Mouse (Mus musculus): ENCODE measurements around the gene Lrch3.
"Not testable (repeated sequence)": the region's sequence is repeated elsewhere in the genome, so short reads cannot be mapped to it uniquely, and the experiment has no call there.

Gene Lrch3

GRCm38 (mm10) chr16:33056095-33056785, 142.3 kb downstream of the Lrch3 start, which contains the start of the genes Iqcg and Rpl35a:
Gene Iqcg (minus strand): TSS chr16:33056218.
Gene Rpl35a (plus strand): TSS chr16:33056453.
- DNase-seq, result peak; percentile 87 to 89

GRCm38 (mm10) chr16:33056786-33057185, 142.9 kb downstream of the Lrch3 start:
- DNase-seq, result no peak

GRCm38 (mm10) chr16:33058033-33058432, 144.1 kb downstream of the Lrch3 start:
- DNase-seq, result no peak

GRCm38 (mm10) chr16:33058656-33059055, 144.8 kb downstream of the Lrch3 start:
- not testable (repeated sequence) for DNase-seq

- DNase-seq, result no peak
Measured at GRCm38 (mm10) chr16:33059471-33059870, 145.6 kb downstream of the Lrch3 start.

- DNase-seq, result no peak
Measured at GRCm38 (mm10) chr16:33060926-33061325, 147.0 kb downstream of the Lrch3 start.

- no peak for DNase-seq
Measured at GRCm38 (mm10) chr16:33061400-33061799, 147.5 kb downstream of the Lrch3 start.

GRCm38 (mm10) chr16:33062024-33062681, 148.3 kb downstream of the Lrch3 start, which contains the start of gene Lmln:
Gene Lmln (plus strand): TSS chr16:33062521.
- peak; percentile 62 to 68 for DNase-seq

- DNase-seq, result peak in 1 of 2 experiments; percentile 50
Measured at GRCm38 (mm10) chr16:33062682-33063131, 148.8 kb downstream of the Lrch3 start.

- DNase-seq, result no peak
Measured at GRCm38 (mm10) chr16:33063267-33063666, 149.4 kb downstream of the Lrch3 start.

- DNase-seq, result no peak
Measured at GRCm38 (mm10) chr16:33064636-33065035, 150.7 kb downstream of the Lrch3 start.
